Mouse (Mus musculus): ENCODE data around the gene Apoa1.

Apoa1 gene

GRCm38 (mm10) chr9:46215338-46216322, 12.8 kb upstream of the Apoa1 start:
- no peak for DNase-seq (ENCODE audit: low spot score)

- no peak for DNase-seq (ENCODE audit: low spot score)
These were observed 11.5 kb upstream of the Apoa1 start for GRCm38 (mm10) chr9:46216744-46217470.

- no peak for DNase-seq (ENCODE audit: low spot score)
These were observed 10.2 kb upstream of the Apoa1 start for GRCm38 (mm10) chr9:46218176-46218575.

- no peak for DNase-seq (ENCODE audit: low spot score)
These were observed 5.3 kb upstream of the Apoa1 start for GRCm38 (mm10) chr9:46223090-46223489.

- DNase-seq (ENCODE audit: low spot score): no peak
These were observed 4.3 kb upstream of the Apoa1 start for GRCm38 (mm10) chr9:46224101-46224500.

GRCm38 (mm10) chr9:46224945-46225660, 3.3 kb upstream of the Apoa1 start:
- no peak for DNase-seq (ENCODE audit: low spot score)

- DNase-seq (ENCODE audit: low spot score): no peak
These were observed 1.2 kb upstream of the Apoa1 start for GRCm38 (mm10) chr9:46227064-46227614.

GRCm38 (mm10) chr9:46229573-46230449, 1.4 kb downstream of the Apoa1 start:
- DNase-seq (ENCODE audit: low spot score): peak; percentile 85

- DNase-seq (ENCODE audit: low spot score): no peak
These were observed 2.1 kb downstream of the Apoa1 start for GRCm38 (mm10) chr9:46230450-46230975.

- no peak for DNase-seq (ENCODE audit: low spot score)
These were observed 6.8 kb downstream of the Apoa1 start for GRCm38 (mm10) chr9:46235196-46235595.

- DNase-seq (ENCODE audit: low spot score): no peak
These were observed 7.0 kb downstream of the Apoa1 start, which contains the start of gene Apoc3 for GRCm38 (mm10) chr9:46235596-46235648. Gene Apoc3 (minus strand): TSS chr9:46235636.

- no peak for DNase-seq (ENCODE audit: low spot score)
These were observed 7.3 kb downstream of the Apoa1 start for GRCm38 (mm10) chr9:46235649-46236048.

GRCm38 (mm10) chr9:46238850-46239249, 10.5 kb downstream of the Apoa1 start:
- no peak for DNase-seq (ENCODE audit: low spot score)

GRCm38 (mm10) chr9:46240526-46241153, 12.3 kb downstream of the Apoa1 start, which contains the start of gene Apoa4:
Gene Apoa4 (plus strand): TSS chr9:46240696.
- no peak for DNase-seq (ENCODE audit: low spot score)

- no peak for DNase-seq (ENCODE audit: low spot score)
These were observed 13.4 kb downstream of the Apoa1 start for GRCm38 (mm10) chr9:46241818-46242217.

GRCm38 (mm10) chr9:46243122-46243521, 14.7 kb downstream of the Apoa1 start:
- DNase-seq (ENCODE audit: low spot score): no peak

GRCm38 (mm10) chr9:46243584-46243983, 15.2 kb downstream of the Apoa1 start:
- no peak for DNase-seq (ENCODE audit: low spot score)

- DNase-seq (ENCODE audit: low spot score): peak; percentile 55
These were observed 18.5 kb downstream of the Apoa1 start for GRCm38 (mm10) chr9:46246752-46247324.

GRCm38 (mm10) chr9:46256177-46256576, 27.8 kb downstream of the Apoa1 start:
- no peak for DNase-seq (ENCODE audit: low spot score)

GRCm38 (mm10) chr9:46256658-46257385, 28.4 kb downstream of the Apoa1 start:
- DNase-seq (ENCODE audit: low spot score): no peak
